Mouse (Mus musculus): ENCODE results near the gene Eml6. TPM values are rescaled to one million over a fixed set of nuclear protein-coding genes. Genes with fewer than 3 reads are reported as not detected.

Gene Eml6
- polyA plus RNA-seq, 1 experiment from 2014 or later = 1.4 TPM

GRCm38 (mm10) chr11:29715499-29715898 is 310.3 kb downstream of the Eml6 start:
- no peak for ATAC-seq (ENCODE audit: low FRiP score, low TSS enrichment)
- no peak overlapping the region for H3K4me2 ChIP-seq (replicated peaks; ENCODE audit: low read depth, low read length)
- no peak overlapping the region for H3K4me3 ChIP-seq (ENCODE audit: low read length)
- no peak overlapping the region for H3K9ac ChIP-seq (replicated peaks; ENCODE audit: low read length)
- 92% methylated on average over 3 of the region's 3 CpGs for WGBS
- H3K27me3 ChIP-seq (ENCODE audit: insufficient read depth, low read length) = no peaks in the 10 kb centered on the region
- H3K36me3 ChIP-seq (ENCODE audit: insufficient read depth, low read length) = no peaks in the 10 kb centered on the region
- H3K27ac ChIP-seq (ENCODE audit: low read length) = no peak overlapping the region
- H3K4me1 ChIP-seq (ENCODE audit: insufficient read depth, low read length) = peaks cover 8% of the 10 kb centered on the region
- no peaks in the 10 kb centered on the region for H3K9me3 ChIP-seq (ENCODE audit: low read length)

- H3K36me3 ChIP-seq (ENCODE audit: insufficient read depth, low read length) = no peaks in the 10 kb centered on the region
- H3K4me3 ChIP-seq (ENCODE audit: low read length) = no peak overlapping the region
- no peak overlapping the region for H3K27ac ChIP-seq (ENCODE audit: low read length)
- H3K4me2 ChIP-seq (replicated peaks; ENCODE audit: low read depth, low read length) = no peak overlapping the region
- no peaks in the 10 kb centered on the region for H3K27me3 ChIP-seq (ENCODE audit: insufficient read depth, low read length)
- H3K9ac ChIP-seq (replicated peaks; ENCODE audit: low read length) = no peak overlapping the region
- no peaks in the 10 kb centered on the region for H3K9me3 ChIP-seq (ENCODE audit: low read length)
- peaks cover 8% of the 10 kb centered on the region for H3K4me1 ChIP-seq (ENCODE audit: insufficient read depth, low read length)
- no peak for ATAC-seq (ENCODE audit: low FRiP score, low TSS enrichment)
- WGBS = 89% methylated on average over 2 of the region's 2 CpGs
Observed at GRCm38 (mm10) chr11:29714789-29715188, 311.0 kb downstream of the Eml6 start.

DNA sequence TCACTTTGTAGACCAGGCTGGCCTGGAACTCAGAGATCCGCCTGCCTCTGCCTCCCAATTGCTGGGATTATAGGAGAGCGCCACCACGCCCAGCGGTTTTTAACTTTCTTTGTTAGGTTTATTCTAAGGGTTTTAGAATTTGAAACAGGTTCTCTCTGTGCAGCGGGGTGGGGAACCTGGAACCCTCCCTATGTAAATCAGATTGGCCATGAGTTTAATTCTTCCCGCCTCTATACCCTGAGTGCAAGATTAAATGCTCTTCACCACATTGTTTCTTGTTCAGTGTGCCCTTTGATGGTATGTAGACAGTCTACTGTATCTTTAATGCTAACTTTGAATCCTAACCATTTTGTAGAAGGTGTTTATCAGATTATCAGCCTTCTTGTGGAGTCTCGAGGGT is 311.7 kb downstream of the Eml6 start:
- H3K27ac ChIP-seq (ENCODE audit: low read length) = no peak overlapping the region
- H3K9me3 ChIP-seq (ENCODE audit: low read length) = no peaks in the 10 kb centered on the region
- H3K27me3 ChIP-seq (ENCODE audit: insufficient read depth, low read length) = no peaks in the 10 kb centered on the region
- peaks cover 8% of the 10 kb centered on the region for H3K4me1 ChIP-seq (ENCODE audit: insufficient read depth, low read length)
- H3K4me3 ChIP-seq (ENCODE audit: low read length) = no peak overlapping the region
- ATAC-seq (ENCODE audit: low FRiP score, low TSS enrichment) = no peak
- no peaks in the 10 kb centered on the region for H3K36me3 ChIP-seq (ENCODE audit: insufficient read depth, low read length)
- 92% methylated on average over 7 of the region's 7 CpGs for WGBS
- H3K9ac ChIP-seq (replicated peaks; ENCODE audit: low read length) = no peak overlapping the region
- H3K4me2 ChIP-seq (replicated peaks; ENCODE audit: low read depth, low read length) = no peak overlapping the region

GRCm38 (mm10) chr11:29709512-29709911 is 316.3 kb downstream of the Eml6 start:
- Histone ChIP-seq H3K4me2 (replicated peaks; ENCODE audit: low read depth, low read length) (no peak overlapping the region), H3K4me3 (ENCODE audit: low read length) (no peak overlapping the region), H3K27me3 (ENCODE audit: insufficient read depth, low read length) (no peaks in the 10 kb centered on the region), H3K9me3 (ENCODE audit: low read length) (no peaks in the 10 kb centered on the region), H3K27ac (ENCODE audit: low read length) (no peak overlapping the region), H3K36me3 (ENCODE audit: insufficient read depth, low read length) (peaks cover 12% of the 10 kb centered on the region; the same call in 1 of the 2 replicates), H3K9ac (replicated peaks; ENCODE audit: low read length) (no peak overlapping the region), H3K4me1 (ENCODE audit: insufficient read depth, low read length) (0 out of 2 replicates have a peak, but pooled peaks cover 2% of the 10 kb centered on the region)
- no peak for ATAC-seq (ENCODE audit: low FRiP score, low TSS enrichment)

DNA sequence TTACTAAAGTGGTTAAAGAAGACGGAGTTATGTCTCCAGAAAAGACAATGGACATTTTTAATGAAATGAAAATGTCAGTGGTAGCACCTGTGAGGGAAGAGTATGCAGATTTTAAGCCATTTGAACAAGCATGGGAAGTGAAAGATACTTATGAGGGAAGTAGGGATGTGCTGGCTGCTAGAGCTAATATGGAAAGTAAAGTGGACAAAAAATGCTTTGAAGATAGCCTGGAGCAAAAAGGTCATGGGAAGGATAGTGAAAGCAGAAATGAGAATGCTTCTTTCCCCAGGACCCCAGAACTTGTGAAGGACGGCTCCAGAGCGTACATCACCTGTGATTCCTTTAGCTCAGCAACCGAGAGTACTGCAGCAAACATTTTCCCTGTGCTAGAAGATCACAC is 319.0 kb downstream of the Eml6 start:
- 88% methylated on average over 4 of the region's 4 CpGs for WGBS
- 0 out of 2 replicates have a peak, but pooled peaks cover 3% of the 10 kb centered on the region for H3K4me1 ChIP-seq (ENCODE audit: insufficient read depth, low read length)
- no peak for ATAC-seq (ENCODE audit: low FRiP score, low TSS enrichment)
- no peak overlapping the region for H3K27ac ChIP-seq (ENCODE audit: low read length)
- no peaks in the 10 kb centered on the region for H3K9me3 ChIP-seq (ENCODE audit: low read length)
- H3K4me3 ChIP-seq (ENCODE audit: low read length) = no peak overlapping the region
- no peak overlapping the region for H3K4me2 ChIP-seq (replicated peaks; ENCODE audit: low read depth, low read length)
- H3K9ac ChIP-seq (replicated peaks; ENCODE audit: low read length) = no peak overlapping the region
- no peaks in the 10 kb centered on the region for H3K27me3 ChIP-seq (ENCODE audit: insufficient read depth, low read length)
- peaks cover 12% of the 10 kb centered on the region; the same call in 1 of the 2 replicates for H3K36me3 ChIP-seq (ENCODE audit: insufficient read depth, low read length)

GRCm38 (mm10) chr11:29705263-29705662 is 320.6 kb downstream of the Eml6 start:
- peaks cover 12% of the 10 kb centered on the region; the same call in 1 of the 2 replicates for H3K36me3 ChIP-seq (ENCODE audit: insufficient read depth, low read length)
- no peak overlapping the region for H3K4me2 ChIP-seq (replicated peaks; ENCODE audit: low read depth, low read length)
- no peaks in the 10 kb centered on the region for H3K27me3 ChIP-seq (ENCODE audit: insufficient read depth, low read length)
- H3K9me3 ChIP-seq (ENCODE audit: low read length) = no peaks in the 10 kb centered on the region
- no peak overlapping the region for H3K9ac ChIP-seq (replicated peaks; ENCODE audit: low read length)
- no peak for ATAC-seq (ENCODE audit: low FRiP score, low TSS enrichment)
- 0 out of 2 replicates have a peak, but pooled peaks cover 3% of the 10 kb centered on the region for H3K4me1 ChIP-seq (ENCODE audit: insufficient read depth, low read length)
- H3K27ac ChIP-seq (ENCODE audit: low read length) = no peak overlapping the region
- H3K4me3 ChIP-seq (ENCODE audit: low read length) = no peak overlapping the region

DNA sequence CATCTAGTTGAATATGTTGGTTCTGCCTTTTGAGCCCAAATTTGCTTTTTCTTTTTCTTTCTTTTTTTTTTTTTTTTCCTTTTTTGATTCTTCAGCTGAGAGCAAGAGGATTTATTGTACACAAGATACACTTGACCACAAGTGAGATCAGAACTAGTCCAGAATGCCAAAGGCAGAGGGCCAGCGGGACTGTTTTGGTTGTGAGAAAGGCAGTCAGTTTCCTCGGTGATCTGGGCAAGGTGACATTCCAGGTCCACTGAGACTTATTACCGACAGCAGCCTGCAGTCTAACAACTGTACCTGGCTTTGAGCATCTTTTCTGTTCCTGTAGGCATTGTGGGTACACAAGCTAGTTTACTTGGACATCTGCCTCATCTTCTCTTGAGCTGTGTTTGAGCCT is 323.1 kb downstream of the Eml6 start:
- Histone ChIP-seq H3K9me3 (ENCODE audit: low read length) (no peaks in the 10 kb centered on the region), H3K4me1 (ENCODE audit: insufficient read depth, low read length) (0 out of 2 replicates have a peak, but pooled peaks cover 3% of the 10 kb centered on the region), H3K27ac (ENCODE audit: low read length) (no peak overlapping the region), H3K4me2 (replicated peaks; ENCODE audit: low read depth, low read length) (no peak overlapping the region), H3K36me3 (ENCODE audit: insufficient read depth, low read length) (peaks cover 11% of the 10 kb centered on the region; the same call in 1 of the 2 replicates), H3K27me3 (ENCODE audit: insufficient read depth, low read length) (no peaks in the 10 kb centered on the region), H3K4me3 (ENCODE audit: low read length) (no peak overlapping the region), H3K9ac (replicated peaks; ENCODE audit: low read length) (no peak overlapping the region)
- 76% methylated on average over 3 of the region's 3 CpGs for WGBS
- no peak for ATAC-seq (ENCODE audit: low FRiP score, low TSS enrichment)

DNA sequence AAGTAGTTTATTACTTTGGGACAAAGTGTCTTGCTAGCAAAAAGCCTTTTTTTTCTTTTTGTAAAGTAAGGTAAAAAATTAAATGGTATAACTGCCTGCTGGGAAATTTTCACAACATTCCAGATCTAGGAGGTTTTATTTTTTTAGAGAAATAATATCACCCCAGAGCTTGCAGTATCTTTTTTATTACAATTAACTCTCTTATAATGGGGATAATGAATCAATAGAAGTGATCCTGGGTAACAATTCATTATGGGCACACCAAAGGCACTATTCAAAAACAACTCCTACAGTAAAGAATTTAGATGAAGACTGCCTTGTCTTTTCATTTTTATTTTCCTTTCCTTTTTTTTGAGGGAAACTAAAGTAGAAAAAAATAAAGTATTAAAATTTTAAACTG is 331.1 kb downstream of the Eml6 start:
- Histone ChIP-seq H3K36me3 (ENCODE audit: insufficient read depth, low read length) (peaks cover 4% of the 10 kb centered on the region; the same call in 1 of the 2 replicates), H3K9ac (replicated peaks; ENCODE audit: low read length) (no peak overlapping the region), H3K27ac (ENCODE audit: low read length) (no peak overlapping the region), H3K27me3 (ENCODE audit: insufficient read depth, low read length) (no peaks in the 10 kb centered on the region), H3K4me3 (ENCODE audit: low read length) (no peak overlapping the region), H3K9me3 (ENCODE audit: low read length) (no peaks in the 10 kb centered on the region), H3K4me1 (ENCODE audit: insufficient read depth, low read length) (peaks cover 11% of the 10 kb centered on the region; the same call in 1 of the 2 replicates), H3K4me2 (replicated peaks; ENCODE audit: low read depth, low read length) (no peak overlapping the region)
- no peak for ATAC-seq (ENCODE audit: low FRiP score, low TSS enrichment)

GRCm38 (mm10) chr11:29693576-29694410 is 332.0 kb downstream of the Eml6 start:
- WGBS = 1% methylated on average over 50 of the region's 53 CpGs
- Histone ChIP-seq H3K4me3 (ENCODE audit: low read length) (peak overlapping the region; percentile 96), H3K27ac (ENCODE audit: low read length) (peak overlapping the region; percentile 97), H3K27me3 (ENCODE audit: insufficient read depth, low read length) (no peaks in the 10 kb centered on the region), H3K36me3 (ENCODE audit: insufficient read depth, low read length) (peaks cover 4% of the 10 kb centered on the region; the same call in 1 of the 2 replicates), H3K9me3 (ENCODE audit: low read length) (no peaks in the 10 kb centered on the region), H3K4me1 (ENCODE audit: insufficient read depth, low read length) (peaks cover 11% of the 10 kb centered on the region; the same call in 1 of the 2 replicates), H3K4me2 (replicated peaks; ENCODE audit: low read depth, low read length) (peak overlapping the region; percentile 61), H3K9ac (replicated peaks; ENCODE audit: low read length) (peak overlapping the region; percentile 98)
- ATAC-seq (ENCODE audit: low FRiP score, low TSS enrichment) = peak; percentile 93

All from kidney, embryonic 16.5 days (tissue).